Mouse (Mus musculus) heart, embryonic 11.5 days (tissue): ENCODE measurements around the gene Limch1. TPM values are rescaled to one million over a fixed set of nuclear protein-coding genes. Genes with fewer than 3 reads are reported as not detected.

ENCODE experiments used
- ATAC-seq: fragments of 200-750 bp; cut with Nextera tagmentation; replicated peaks from 2 replicates; pipeline ENCODE4 v1.8.0; 2017; ENCODE audit warnings: moderate library complexity; ENCODE audit not compliant: insufficient number of reproducible peaks, low FRiP score, low TSS enrichment
- H3K27ac ChIP-seq: fragments of 300-500 bp; sonication (generic); 2 replicates; pipeline ENCODE4 v1.5.1; 2014; ENCODE audit warnings: mild to moderate bottlenecking, low read depth, low read length
- H3K27me3 ChIP-seq: fragments of 300-500 bp; sonication (generic); 2 replicates; pipeline ENCODE4 v1.6.1; 2014; ENCODE audit warnings: mild to moderate bottlenecking, low read length, mixed read lengths; ENCODE audit not compliant: control insufficient read depth, insufficient read depth
- H3K36me3 ChIP-seq: fragments of 300-500 bp; sonication (generic); 2 replicates; pipeline ENCODE4 v1.6.1; 2014; ENCODE audit warnings: mild to moderate bottlenecking, low read length, moderate library complexity, mixed read lengths; ENCODE audit not compliant: control insufficient read depth, insufficient read depth
- H3K4me1 ChIP-seq: fragments of 300-500 bp; sonication (generic); 2 replicates; pipeline ENCODE4 v1.6.1; 2014; ENCODE audit warnings: low read length; ENCODE audit not compliant: control insufficient read depth, insufficient read depth
- H3K4me2 ChIP-seq: fragments of 300-500 bp; sonication (generic); 2 replicates; pipeline ENCODE4 v1.6.1; 2014; ENCODE audit warnings: mild to moderate bottlenecking, moderate library complexity
- H3K4me3 ChIP-seq: fragments of 300-500 bp; sonication (generic); 2 replicates; pipeline ENCODE4 v1.5.1; 2014; ENCODE audit warnings: low read depth, low read length
- H3K9ac ChIP-seq: fragments of 300-500 bp; sonication (generic); 2 replicates; pipeline ENCODE4 v1.6.1; 2014; ENCODE audit warnings: mild to moderate bottlenecking, low read depth, low read length, moderate library complexity
- H3K9me3 ChIP-seq: fragments of 300-500 bp; sonication (generic); replicated peaks from 2 replicates; pipeline ENCODE4 v1.6.1; 2016; ENCODE audit warnings: low read length; ENCODE audit not compliant: control insufficient read depth
- WGBS: fragments of 180-500 bp; shearing (Covaris S2); extraction: QIAGEN DNeasy Blood & Tissue Kit; methylation state at CpG from one replicate; pipeline ENCODE4 v1.1.7; 2014; ENCODE audit not compliant: insufficient replicate concordance; 5-methylcytosine and 5-hydroxymethylcytosine counted together
- polyA plus RNA-seq: library from polyadenylated mRNA; unstranded; fragments of >200 nt; fragmentation: Nextera tagmentation; extraction: Ambion mirVana; gene quantifications from 2 replicates; pipeline ENCODE4 v1.2.1, GENCODE M21; 2014

Limch1 gene
- polyA plus RNA-seq, 1 experiment from 2014 or later, result 32.8 TPM

DNA sequence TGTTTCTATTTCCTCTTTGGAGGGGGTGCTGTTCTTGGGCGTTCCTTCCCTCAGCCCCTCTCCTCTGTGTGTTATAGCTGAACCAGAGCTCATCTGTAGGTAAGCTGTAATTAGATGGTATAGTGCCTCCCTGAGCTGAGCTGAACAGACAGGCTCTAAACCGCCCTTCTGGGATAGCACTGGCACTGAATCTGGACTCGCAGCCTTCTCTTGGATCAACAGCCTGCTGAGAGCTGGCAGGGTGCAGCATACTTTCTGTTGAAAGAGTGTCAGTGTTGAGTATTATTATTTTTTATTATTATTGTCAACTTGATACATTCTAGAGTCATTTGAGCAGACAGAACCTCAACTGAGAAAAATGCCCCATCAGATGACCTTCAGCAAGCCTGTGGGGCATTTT, 113.9 kb downstream of the Limch1 start:
- H3K9ac ChIP-seq, result no peak overlapping the region
- no peak overlapping the region for H3K27ac ChIP-seq
- ATAC-seq, result no peak
- H3K4me2 ChIP-seq, result no peak overlapping the region
- 91% methylated on average over 3 of the region's 3 CpGs for WGBS
- H3K36me3 ChIP-seq, result no peaks in the 10 kb centered on the region
- no peak overlapping the region for H3K4me3 ChIP-seq
- no peaks in the 10 kb centered on the region for H3K27me3 ChIP-seq
- H3K4me1 ChIP-seq, result peaks cover 16% of the 10 kb centered on the region
- H3K9me3 ChIP-seq, result no peaks in the 10 kb centered on the region

DNA sequence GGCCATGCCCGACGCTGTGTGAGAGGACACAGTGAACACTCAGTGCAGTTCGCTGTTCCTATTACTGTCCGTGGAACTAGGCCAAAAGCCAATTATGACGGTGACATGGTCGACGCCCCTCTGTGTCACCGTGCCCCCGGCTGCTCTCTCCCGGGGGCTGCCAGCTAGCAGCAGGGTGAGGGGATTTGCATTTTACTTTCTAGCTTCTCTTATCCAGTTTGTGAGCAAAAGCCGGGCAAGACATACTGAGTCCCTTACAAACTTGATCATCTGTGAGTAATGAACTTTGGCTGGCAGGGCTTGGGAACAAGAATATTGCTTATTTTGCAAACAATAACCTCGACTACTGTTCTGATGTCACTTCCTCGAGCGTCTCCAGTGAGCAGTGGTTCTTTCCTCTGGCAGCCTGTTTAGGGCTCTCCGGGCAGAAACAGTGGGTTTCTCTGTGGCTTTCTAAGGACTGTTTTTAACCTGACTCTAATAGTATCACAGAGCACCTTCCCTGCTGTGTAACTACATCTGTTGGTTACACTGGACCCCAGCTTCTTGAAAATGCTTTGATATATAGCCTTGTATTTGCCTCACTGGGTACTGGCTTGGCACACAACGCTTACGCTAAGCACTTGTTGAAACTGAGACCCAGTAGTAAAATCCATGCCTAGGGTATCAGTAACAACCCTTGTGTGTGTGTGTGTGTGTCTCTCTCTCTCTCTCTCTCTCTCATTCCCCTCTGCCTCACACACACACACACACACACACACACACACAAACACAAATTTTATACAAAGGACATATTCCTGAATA, 115.8 kb downstream of the Limch1 start:
- Histone ChIP-seq H3K9me3 (no peaks in the 10 kb centered on the region), H3K27me3 (no peaks in the 10 kb centered on the region), H3K4me1 (peaks cover 16% of the 10 kb centered on the region), H3K4me3 (no peak overlapping the region), H3K36me3 (no peaks in the 10 kb centered on the region), H3K4me2 (no peak overlapping the region), H3K27ac (no peak overlapping the region), H3K9ac (no peak overlapping the region)
- 51% methylated on average over 17 of the region's 17 CpGs for WGBS
- ATAC-seq, result no peak

DNA sequence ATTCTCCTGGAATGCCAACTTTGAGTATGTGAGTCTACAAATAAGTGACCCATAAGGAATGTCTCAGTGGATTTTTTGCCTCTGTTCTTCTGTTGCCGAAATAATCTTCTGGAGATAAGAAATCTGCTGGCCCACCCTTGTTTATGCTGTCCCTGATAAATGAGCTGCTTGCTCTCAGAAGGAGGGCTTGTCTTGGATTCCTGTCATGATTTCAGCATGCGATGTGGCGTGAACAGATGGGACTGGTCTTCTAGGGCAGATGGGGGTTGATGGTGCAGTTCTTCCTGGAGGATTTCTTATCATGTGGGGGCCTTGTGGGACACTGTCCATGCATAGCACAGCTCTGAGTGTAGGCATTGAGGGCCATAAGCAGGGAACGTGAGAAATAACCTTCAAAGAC, 116.5 kb downstream of the Limch1 start:
- Histone ChIP-seq H3K4me3 (no peak overlapping the region), H3K36me3 (no peaks in the 10 kb centered on the region), H3K4me2 (no peak overlapping the region), H3K27me3 (no peaks in the 10 kb centered on the region), H3K27ac (no peak overlapping the region), H3K4me1 (peaks cover 16% of the 10 kb centered on the region), H3K9me3 (no peaks in the 10 kb centered on the region), H3K9ac (no peak overlapping the region)
- WGBS, result 19% methylated on average over 4 of the region's 4 CpGs
- ATAC-seq, result no peak

DNA sequence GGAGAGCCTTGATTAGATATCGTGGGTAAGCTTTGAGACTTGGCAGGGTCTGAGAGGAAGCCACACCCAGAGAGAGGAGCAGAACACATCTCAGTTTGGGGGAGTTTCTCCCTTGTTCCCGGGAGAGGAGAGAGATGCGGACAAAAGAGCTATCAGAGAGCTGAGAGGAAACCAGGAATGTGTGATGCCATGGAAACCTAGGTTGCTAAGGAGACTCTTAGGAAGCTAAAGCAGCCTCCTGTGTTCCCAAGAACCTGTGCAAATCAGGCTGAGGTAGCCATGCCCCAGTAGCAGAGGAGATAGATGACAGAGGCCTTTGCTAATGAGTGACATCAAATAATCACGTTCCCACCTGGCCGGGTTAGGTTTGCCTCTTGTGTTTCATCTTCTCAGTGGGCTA, 119.6 kb downstream of the Limch1 start:
- Histone ChIP-seq H3K36me3 (no peaks in the 10 kb centered on the region), H3K9me3 (no peaks in the 10 kb centered on the region), H3K9ac (no peak overlapping the region), H3K4me2 (no peak overlapping the region), H3K27me3 (no peaks in the 10 kb centered on the region), H3K4me3 (no peak overlapping the region), H3K4me1 (peaks cover 16% of the 10 kb centered on the region), H3K27ac (no peak overlapping the region)
- 46% methylated on average over 5 of the region's 5 CpGs for WGBS
- no peak for ATAC-seq

DNA sequence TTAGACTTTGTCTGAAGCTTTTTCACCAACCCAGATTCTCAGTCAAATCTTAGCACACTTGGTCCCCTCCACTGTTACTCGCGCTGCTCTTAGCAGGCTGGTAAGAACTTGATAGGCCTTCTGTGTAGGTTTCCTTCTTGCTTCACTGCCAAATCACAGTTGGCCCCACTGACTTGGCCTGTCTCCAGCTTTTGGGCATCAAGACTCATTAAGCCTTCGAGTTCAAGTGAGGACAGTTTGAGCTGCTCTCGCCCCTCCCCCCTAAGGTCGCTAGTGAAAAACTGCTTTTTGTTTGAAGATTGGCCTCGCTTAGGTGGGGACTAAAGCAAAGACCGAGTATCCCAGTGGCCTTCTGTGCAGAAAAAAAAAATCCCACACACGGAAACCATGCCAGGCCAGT, 120.4 kb downstream of the Limch1 start:
- no peaks in the 10 kb centered on the region for H3K27me3 ChIP-seq
- no peak overlapping the region for H3K9ac ChIP-seq
- WGBS, result 68% methylated on average over 8 of the region's 8 CpGs
- no peaks in the 10 kb centered on the region for H3K9me3 ChIP-seq
- H3K4me1 ChIP-seq, result peaks cover 15% of the 10 kb centered on the region
- no peak overlapping the region for H3K27ac ChIP-seq
- H3K4me3 ChIP-seq, result no peak overlapping the region
- H3K36me3 ChIP-seq, result no peaks in the 10 kb centered on the region
- ATAC-seq, result no peak
- no peak overlapping the region for H3K4me2 ChIP-seq

DNA sequence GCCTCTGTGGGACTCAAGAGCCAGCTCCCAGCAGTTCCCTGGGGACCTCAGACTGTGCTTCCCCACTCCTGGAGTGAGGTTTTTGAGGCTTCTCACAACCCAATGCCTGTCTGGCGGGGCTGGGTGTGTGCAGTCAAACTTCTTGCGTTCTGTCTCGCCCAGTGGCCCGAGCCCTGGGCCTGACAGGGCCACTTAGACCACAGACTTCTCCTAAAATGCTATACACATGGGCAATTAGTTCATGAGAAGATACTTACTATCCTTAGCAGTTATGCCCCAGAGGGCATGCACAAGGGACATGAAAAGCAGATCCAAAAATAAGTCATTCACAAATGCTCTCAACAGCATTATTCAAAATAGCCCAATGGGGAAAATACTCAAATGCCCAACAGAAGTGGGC, 123.9 kb downstream of the Limch1 start:
- WGBS, result 92% methylated on average over 4 of the region's 4 CpGs
- no peaks in the 10 kb centered on the region for H3K27me3 ChIP-seq
- H3K4me3 ChIP-seq, result no peak overlapping the region
- H3K27ac ChIP-seq, result no peak overlapping the region
- H3K9me3 ChIP-seq, result no peaks in the 10 kb centered on the region
- no peaks in the 10 kb centered on the region for H3K36me3 ChIP-seq
- no peaks in the 10 kb centered on the region for H3K4me1 ChIP-seq
- no peak overlapping the region for H3K9ac ChIP-seq
- no peak for ATAC-seq
- no peak overlapping the region for H3K4me2 ChIP-seq

DNA sequence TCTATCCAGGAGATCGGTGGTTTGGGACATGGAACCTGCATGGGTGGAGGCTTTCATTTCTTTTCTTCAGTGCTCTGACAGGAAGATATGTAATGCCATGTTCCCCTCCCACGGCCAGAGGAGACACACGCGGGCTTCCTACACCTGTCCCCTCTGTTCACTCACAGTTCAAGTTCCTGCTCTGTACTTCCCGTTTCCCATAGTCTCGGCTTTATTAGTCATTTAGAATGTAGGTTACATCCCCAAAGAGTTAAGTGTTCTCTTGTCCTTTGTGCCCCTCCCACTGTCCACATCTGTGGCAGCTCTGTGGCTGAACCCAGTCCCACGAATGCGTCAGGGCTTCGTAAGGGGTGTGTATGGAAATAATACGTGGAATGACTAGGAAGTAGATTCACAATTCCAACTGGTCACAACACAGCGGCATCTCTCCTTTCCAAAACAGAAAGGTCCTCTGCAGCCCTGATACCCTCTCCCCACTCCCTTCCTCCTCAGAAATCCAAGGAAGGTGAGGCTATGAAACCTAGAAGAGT, 126.0 kb downstream of the Limch1 start:
- Histone ChIP-seq H3K27ac (no peak overlapping the region), H3K27me3 (no peaks in the 10 kb centered on the region), H3K4me2 (no peak overlapping the region), H3K36me3 (no peaks in the 10 kb centered on the region), H3K4me1 (no peaks in the 10 kb centered on the region), H3K4me3 (no peak overlapping the region), H3K9me3 (no peaks in the 10 kb centered on the region), H3K9ac (no peak overlapping the region)
- no peak for ATAC-seq
- WGBS, result 79% methylated on average over 11 of the region's 11 CpGs

DNA sequence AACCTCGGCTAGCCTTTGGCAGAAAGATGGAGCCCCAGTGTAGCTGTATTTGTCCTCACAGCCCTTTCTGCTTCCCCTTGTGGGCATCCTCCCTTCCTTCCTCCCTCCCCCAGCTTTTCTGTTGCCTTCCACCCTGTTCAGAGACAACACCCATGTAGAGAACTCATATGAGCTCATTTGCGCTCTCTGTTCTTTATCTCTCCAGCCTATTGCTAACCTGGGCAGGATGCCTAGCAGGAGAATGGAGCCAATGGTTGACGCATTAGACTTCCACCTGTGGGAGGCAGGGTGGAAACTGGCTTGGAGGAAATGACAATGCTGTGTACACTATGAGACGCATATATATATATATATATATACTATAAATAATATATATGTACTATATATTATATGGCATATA, 126.4 kb downstream of the Limch1 start:
- Histone ChIP-seq H3K27ac (no peak overlapping the region), H3K9me3 (no peaks in the 10 kb centered on the region), H3K4me3 (no peak overlapping the region), H3K9ac (no peak overlapping the region), H3K36me3 (no peaks in the 10 kb centered on the region), H3K27me3 (no peaks in the 10 kb centered on the region), H3K4me2 (no peak overlapping the region), H3K4me1 (no peaks in the 10 kb centered on the region)
- WGBS, result 79% methylated on average over 4 of the region's 4 CpGs
- 0 out of 2 replicates have a peak, but pooled peaks have one; percentile 42 for ATAC-seq

DNA sequence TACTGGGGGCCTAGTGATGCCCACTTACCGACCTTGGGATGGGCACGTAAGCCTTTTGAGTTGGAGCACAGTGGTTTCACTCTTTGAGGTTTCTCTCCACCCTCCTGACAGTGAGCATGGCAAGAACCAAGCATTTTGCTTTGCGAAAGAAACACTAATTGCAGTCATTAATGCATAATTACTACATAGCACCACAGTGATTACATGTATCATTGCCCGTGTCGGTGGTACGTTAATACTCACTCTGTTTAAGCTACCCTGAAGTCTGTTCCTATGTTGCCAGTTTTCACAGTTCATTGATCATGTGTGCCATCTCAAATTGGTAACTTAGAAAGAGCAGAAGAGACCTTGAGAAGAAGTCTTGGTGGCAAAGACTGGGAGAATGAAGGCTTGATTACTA, 127.1 kb downstream of the Limch1 start:
- no peak overlapping the region for H3K27ac ChIP-seq
- no peak for ATAC-seq

More for the DNA sequence above, 127.1 kb downstream of the Limch1 start:
- Histone ChIP-seq H3K9ac (no peak overlapping the region), H3K27me3 (no peaks in the 10 kb centered on the region), H3K36me3 (no peaks in the 10 kb centered on the region), H3K4me1 (no peaks in the 10 kb centered on the region), H3K9me3 (no peaks in the 10 kb centered on the region), H3K4me2 (no peak overlapping the region), H3K4me3 (no peak overlapping the region)
- 89% methylated on average over 6 of the region's 6 CpGs for WGBS
